Mouse (Mus musculus) thymus, adult 2 months (tissue): ENCODE data around the gene Pum1.

Experiments used
- CTCF ChIP-seq: fragments of 200-500 bp; IDR thresholded peaks from 2 replicates; pipeline ENCODE4 v1.5.1; 2012; ENCODE audit warnings: mild to moderate bottlenecking, control low read depth, low read length, moderate library complexity, borderline replicate concordance; ENCODE audit not compliant: control insufficient read depth, poor library complexity, insufficient read depth; ENCODE audit errors: extremely low read depth
- POLR2A ChIP-seq: fragments of 200-500 bp; IDR thresholded peaks from 2 replicates; pipeline ENCODE4 v1.6.1; 2012; ENCODE audit warnings: mild to moderate bottlenecking, low read length, control low read depth, moderate library complexity; ENCODE audit not compliant: control insufficient read depth, poor library complexity, insufficient read depth; ENCODE audit errors: extremely low read depth

DNA sequence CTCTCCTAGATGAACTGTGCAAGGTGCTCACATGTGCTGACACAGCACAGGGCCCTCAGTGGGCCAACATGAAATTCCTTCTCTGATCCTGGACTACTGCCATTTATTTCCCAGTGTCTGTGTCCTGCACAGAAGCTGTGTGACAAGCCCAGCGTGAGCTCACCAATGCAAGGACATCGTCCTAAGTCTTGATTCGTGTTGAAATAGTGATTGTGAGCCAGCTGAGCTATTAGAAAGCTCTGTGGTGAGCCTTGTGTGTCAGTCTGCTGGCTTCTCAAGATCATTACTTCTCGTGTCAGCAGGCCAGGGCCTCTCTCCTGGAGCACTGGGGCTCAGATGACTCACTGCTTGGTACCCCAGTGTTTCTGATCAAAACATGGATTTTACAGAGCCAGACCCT lies 110.8 kb downstream of the Pum1 start:
- no peak for TF ChIP-seq CTCF
- TF ChIP-seq POLR2A, result no peak
